Mouse (Mus musculus) liver, postnatal 0 days (tissue): ENCODE data around the gene Hcn3. TPM values are rescaled to one million over a fixed set of nuclear protein-coding genes. Genes with fewer than 3 reads are reported as not detected.

Experiments used
- ATAC-seq: fragments of 200-750 bp; cut with Nextera tagmentation; 2 replicates; pipeline ENCODE4 v1.8.0; 2017; ENCODE audit warnings: mild to moderate bottlenecking, moderate library complexity
- DNase-seq: peaks from one replicate; pipeline ENCODE4 v3.0.0-alpha.2; 2016
- H3K27ac ChIP-seq: fragments of 300-500 bp; sonication (generic); 2 replicates; pipeline ENCODE4 v1.5.1; 2014; ENCODE audit warnings: antibody characterized with exemption, moderate library complexity, mild to moderate bottlenecking, low read depth
- H3K27me3 ChIP-seq: fragments of 300-500 bp; sonication (generic); 2 replicates; pipeline ENCODE4 v1.6.1; 2014; ENCODE audit warnings: low read length, control low read depth, mixed read lengths; ENCODE audit not compliant: insufficient read depth
- H3K36me3 ChIP-seq: fragments of 300-500 bp; sonication (generic); replicated peaks from 2 replicates; pipeline ENCODE4 v1.6.1; 2014; ENCODE audit warnings: mild to moderate bottlenecking, control low read depth, low read length, moderate library complexity, mixed read lengths; ENCODE audit not compliant: insufficient read depth
- H3K4me1 ChIP-seq: fragments of 300-500 bp; sonication (generic); 2 replicates; pipeline ENCODE4 v1.6.1; 2014; ENCODE audit warnings: antibody characterized with exemption, mild to moderate bottlenecking, control low read depth; ENCODE audit not compliant: insufficient read depth
- H3K4me2 ChIP-seq: fragments of 300-500 bp; sonication (generic); 2 replicates; pipeline ENCODE4 v1.6.1; 2014; ENCODE audit warnings: low read depth, mild to moderate bottlenecking, low read length, moderate library complexity, mixed read lengths
- H3K4me3 ChIP-seq: fragments of 300-500 bp; sonication (generic); 2 replicates; pipeline ENCODE4 v1.5.1; 2014; ENCODE audit warnings: low read depth, low read length
- H3K9ac ChIP-seq: fragments of 300-500 bp; sonication (generic); replicated peaks from 2 replicates; pipeline ENCODE4 v1.6.1; 2014; ENCODE audit warnings: mild to moderate bottlenecking, moderate library complexity
- H3K9me3 ChIP-seq: fragments of 300-500 bp; sonication (generic); 2 replicates; pipeline ENCODE4 v1.6.1; 2016; ENCODE audit warnings: mild to moderate bottlenecking, control low read depth, low read length, mixed read lengths
- CTCF ChIP-seq: sonication (generic); IDR thresholded peaks from 2 replicates; pipeline ENCODE4 v1.5.1; 2016; ENCODE audit warnings: antibody characterized with exemption, low read depth
- EP300 ChIP-seq: IDR thresholded peaks from 2 replicates; pipeline ENCODE4 v1.6.1; 2016; ENCODE audit warnings: antibody characterized with exemption, low read depth, mild to moderate bottlenecking
- WGBS: fragments of 180-500 bp; shearing (Covaris S2); extraction: QIAGEN DNeasy Blood & Tissue Kit; methylation state at CpG from one replicate; pipeline ENCODE4 v1.1.7; 2014; ENCODE audit not compliant: insufficient replicate concordance; 5-methylcytosine and 5-hydroxymethylcytosine counted together
- polyA plus RNA-seq: library from polyadenylated mRNA; unstranded; fragments of >200 nt; fragmentation: Nextera tagmentation; extraction: Ambion mirVana; gene quantifications from 2 replicates; pipeline ENCODE4 v1.2.1, GENCODE M21; 2015

Gene Hcn3
- polyA plus RNA-seq, 1 experiment from 2014 or later = 0.49 TPM

DNA sequence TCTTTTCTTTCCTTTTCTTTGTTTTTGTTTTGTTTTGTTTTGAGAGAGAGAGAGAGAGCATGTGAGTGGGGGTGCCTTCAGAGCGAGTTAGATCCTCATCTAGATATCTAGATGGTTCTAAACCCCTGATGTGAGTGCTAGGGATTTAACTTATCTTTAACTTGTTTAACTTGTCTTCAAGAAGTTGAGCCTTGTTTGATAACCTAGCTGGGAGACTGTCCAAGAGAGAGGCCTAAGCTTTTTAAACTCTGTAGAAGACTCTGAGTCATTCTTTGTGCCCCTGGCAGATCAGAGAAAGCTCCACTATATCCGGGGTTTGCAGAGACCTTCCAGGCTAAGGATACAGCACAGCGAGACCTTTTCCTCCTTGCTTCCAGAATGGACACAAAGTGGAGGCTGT lies 52.5 kb downstream of the Hcn3 start:
- no peak overlapping the region for H3K4me3 ChIP-seq
- DNase-seq = no peak
- H3K27ac ChIP-seq = no peak overlapping the region
- no peaks in the 10 kb centered on the region for H3K36me3 ChIP-seq
- H3K9ac ChIP-seq = no peak overlapping the region
- no peaks in the 10 kb centered on the region for H3K27me3 ChIP-seq
- no peak for ATAC-seq
- WGBS = 55% methylated on average over 3 of the region's 3 CpGs
- no peaks in the 10 kb centered on the region for H3K9me3 ChIP-seq
- TF ChIP-seq CTCF (no peak), EP300 (no peak)
- H3K4me1 ChIP-seq = peaks cover 13% of the 10 kb centered on the region
- no peak overlapping the region for H3K4me2 ChIP-seq

GRCm38 (mm10) chr3:89106881-89107280 lies 53.1 kb downstream of the Hcn3 start:
- ATAC-seq = no peak

DNA sequence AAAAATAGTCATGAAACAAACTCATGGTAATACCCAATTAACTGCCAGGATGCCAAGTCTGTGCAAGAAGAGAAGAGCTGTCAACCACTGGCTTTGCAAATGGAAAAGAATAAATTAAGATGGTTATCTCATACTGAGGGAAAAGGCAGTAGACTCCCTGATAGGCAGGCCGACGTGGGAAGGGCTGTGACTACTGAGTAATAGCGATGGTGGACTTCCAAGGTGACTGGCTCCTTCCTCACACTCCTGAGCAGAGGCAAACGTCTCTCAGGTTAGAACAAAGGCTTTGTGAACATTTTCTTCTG lies 56.8 kb downstream of the Hcn3 start:
- Histone ChIP-seq H3K36me3 (peaks cover 11% of the 10 kb centered on the region; the same call in 1 of the 2 replicates), H3K4me2 (peak overlapping the region; percentile 72; the same call in 1 of the 2 replicates), H3K4me1 (peaks cover 31% of the 10 kb centered on the region), H3K4me3 (no peak overlapping the region), H3K9ac (no peak overlapping the region), H3K27me3 (no peaks in the 10 kb centered on the region), H3K27ac (peak overlapping the region; percentile 75), H3K9me3 (no peaks in the 10 kb centered on the region)
- TF ChIP-seq CTCF = no peak
- no peak for TF ChIP-seq EP300
- WGBS = 35% methylated on average over 4 of the region's 4 CpGs
- no peak for DNase-seq
- ATAC-seq = no peak

More at GRCm38 (mm10) chr3:89106881-89107280, 53.1 kb downstream of the Hcn3 start:
- Histone ChIP-seq H3K9me3 (no peaks in the 10 kb centered on the region), H3K9ac (no peak overlapping the region), H3K36me3 (no peaks in the 10 kb centered on the region), H3K27ac (no peak overlapping the region), H3K4me3 (no peak overlapping the region), H3K4me2 (no peak overlapping the region), H3K27me3 (no peaks in the 10 kb centered on the region), H3K4me1 (peaks cover 17% of the 10 kb centered on the region)
- TF ChIP-seq EP300 = no peak
- TF ChIP-seq CTCF = no peak
- DNase-seq = no peak

- Histone ChIP-seq H3K27me3 (no peaks in the 10 kb centered on the region), H3K4me2 (peak overlapping the region; percentile 72), H3K9me3 (no peaks in the 10 kb centered on the region), H3K4me1 (peaks cover 31% of the 10 kb centered on the region), H3K4me3 (peak overlapping the region; percentile 54), H3K36me3 (peaks cover 16% of the 10 kb centered on the region), H3K9ac (no peak overlapping the region), H3K27ac (peak overlapping the region; percentile 75)
- ATAC-seq = no peak
- WGBS = 48% methylated on average over 12 of the region's 12 CpGs
- TF ChIP-seq EP300 (no peak), CTCF (no peak)
- DNase-seq = no peak
Observed at GRCm38 (mm10) chr3:89102495-89103290, 57.3 kb downstream of the Hcn3 start.

GRCm38 (mm10) chr3:89101812-89102494 lies 58.0 kb downstream of the Hcn3 start, which contains the start of gene Fdps:
Gene Fdps (minus strand): TSS chr3:89101959.
- H3K36me3 ChIP-seq = peaks cover 23% of the 10 kb centered on the region
- DNase-seq (peak; percentile 95), ATAC-seq (peak; percentile 99)
- H3K4me3 ChIP-seq = peak within 1 kb of the TSS; percentile 54
- H3K27ac ChIP-seq = peak within 1 kb of the TSS; percentile 75
- H3K4me1 ChIP-seq = peaks cover 31% of the 10 kb centered on the region
- peak within 1 kb of the TSS; percentile 72 for H3K4me2 ChIP-seq
- under 1% methylated on average over 26 of the region's 26 CpGs for WGBS
- peak within 1 kb of the TSS; percentile 50 for H3K9ac ChIP-seq
- peak; percentile 32; the same call in 1 of the 2 replicates for TF ChIP-seq EP300
- peak; percentile 30 for TF ChIP-seq CTCF
- H3K9me3 ChIP-seq = no peaks in the 10 kb centered on the region
- no peaks in the 10 kb centered on the region for H3K27me3 ChIP-seq

DNA sequence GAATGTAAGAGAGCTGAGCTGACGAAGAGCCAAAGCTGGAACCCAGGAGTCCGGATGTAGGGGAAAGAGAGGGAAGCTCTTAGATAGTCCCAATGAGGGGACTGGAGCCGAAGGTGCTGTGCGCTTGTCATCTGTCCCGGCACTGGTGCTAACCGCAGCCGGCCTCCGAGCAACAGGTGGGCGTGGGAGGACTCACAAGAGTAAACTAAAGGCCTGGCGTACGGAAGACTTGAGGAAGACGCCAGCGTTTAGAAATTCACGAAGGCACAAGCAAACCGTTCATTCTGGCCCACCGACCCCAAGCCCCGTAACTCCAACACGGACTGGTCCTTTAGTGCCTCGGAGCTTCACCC lies 58.6 kb downstream of the Hcn3 start:
- H3K4me3 ChIP-seq = peak overlapping the region; percentile 54
- peak overlapping the region; percentile 50 for H3K9ac ChIP-seq
- peaks cover 31% of the 10 kb centered on the region for H3K4me1 ChIP-seq
- H3K27me3 ChIP-seq = no peaks in the 10 kb centered on the region
- peak overlapping the region; percentile 30 for H3K27ac ChIP-seq
- TF ChIP-seq EP300 (no peak), CTCF (no peak)
- no peaks in the 10 kb centered on the region for H3K9me3 ChIP-seq
- peak overlapping the region; percentile 72 for H3K4me2 ChIP-seq
- peaks cover 27% of the 10 kb centered on the region for H3K36me3 ChIP-seq
- ATAC-seq (peak; percentile 44), DNase-seq (no peak)
- WGBS = 0% methylated on average over 19 of the region's 19 CpGs
